Mouse (Mus musculus) layer of hippocampus, postnatal 25 days (tissue): ENCODE results near the gene Birc7. TPM values are rescaled to one million over a fixed set of nuclear protein-coding genes. Genes with fewer than 3 reads are reported as not detected.

Experiments
- DNase-seq, 2 experiments: peaks; one replicate each; pipeline ENCODE4 v3.0.0; 2022; ENCODE audit warnings: mixed read lengths in 2 of 2, low spot score in 1 of 2; ENCODE audit errors: extremely low spot score in 1 of 2
- microRNA-seq, 2 experiments: library from miRNA; unstranded; fragments of <30 nt; microRNA quantifications; one replicate each; pipeline ENCODE4 v1.2.0; 2021
- total RNA-seq, 2 experiments: library from RNA; stranded (reverse); gene quantifications; 2 replicates each; pipeline ENCODE4 v1.2.3; 2021

Gene Birc7
- total RNA-seq, 2 experiments from 2014 or later = 0.22 TPM; not detected in 1

DNA sequence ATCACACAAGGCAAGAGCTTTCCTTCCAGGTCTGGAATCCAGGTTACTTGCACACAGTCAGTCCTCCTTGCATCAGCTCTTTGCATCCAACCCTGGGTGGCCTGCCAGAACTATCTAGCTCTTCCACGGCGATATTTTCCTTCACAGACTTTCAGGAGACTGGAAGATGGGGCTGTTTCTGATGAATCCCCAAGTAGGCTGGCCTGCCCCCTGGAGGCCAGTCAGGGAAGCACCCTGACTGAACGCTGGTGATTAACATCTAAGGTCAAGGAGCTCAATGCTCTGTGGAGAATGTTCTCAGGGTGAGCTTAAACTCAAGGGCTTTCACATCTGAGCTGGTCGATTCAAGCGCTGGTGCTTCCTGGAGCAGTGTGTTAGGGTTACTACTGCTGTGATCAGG is 35.1 kb downstream of the Birc7 start:
- DNase-seq = peak; percentile 74 to 80

DNA sequence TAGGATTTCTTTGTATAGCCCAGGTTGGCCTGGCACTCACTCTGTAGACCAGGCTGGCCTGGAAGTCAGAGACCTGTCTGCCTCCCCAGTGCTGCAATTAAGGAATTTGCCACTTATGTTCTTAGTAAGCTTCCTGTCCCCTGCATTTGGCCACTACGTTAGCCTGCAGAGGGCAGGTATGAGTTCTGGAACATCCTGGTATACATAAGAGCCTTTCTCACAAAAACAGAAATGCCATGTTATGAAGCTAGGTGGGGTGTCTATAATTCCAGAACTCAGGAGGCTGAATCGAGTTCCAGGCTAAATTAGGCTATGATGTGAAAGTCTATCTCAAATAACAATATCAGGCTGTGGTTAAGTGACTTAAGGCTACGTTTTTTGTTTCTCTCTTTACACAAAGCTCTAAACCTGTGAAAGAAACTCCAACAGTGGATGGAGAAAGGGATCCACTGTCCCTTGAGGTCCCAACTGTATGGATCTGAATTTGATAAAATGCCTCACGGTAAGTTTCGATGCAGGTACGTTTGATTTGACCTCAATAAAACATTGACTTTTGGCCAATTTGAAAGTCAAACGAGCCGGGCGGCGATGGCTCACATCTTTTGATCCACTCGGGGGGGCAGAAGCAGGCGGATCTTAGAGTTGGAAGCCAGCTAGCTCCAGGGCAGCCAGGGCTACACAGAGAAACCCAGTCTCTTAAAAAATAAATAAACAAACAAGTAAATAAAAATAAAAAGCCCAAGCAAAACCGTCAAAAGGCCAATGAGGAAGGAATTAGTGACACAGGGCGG is 37.5 kb downstream of the Birc7 start:
- DNase-seq = no peak

DNA sequence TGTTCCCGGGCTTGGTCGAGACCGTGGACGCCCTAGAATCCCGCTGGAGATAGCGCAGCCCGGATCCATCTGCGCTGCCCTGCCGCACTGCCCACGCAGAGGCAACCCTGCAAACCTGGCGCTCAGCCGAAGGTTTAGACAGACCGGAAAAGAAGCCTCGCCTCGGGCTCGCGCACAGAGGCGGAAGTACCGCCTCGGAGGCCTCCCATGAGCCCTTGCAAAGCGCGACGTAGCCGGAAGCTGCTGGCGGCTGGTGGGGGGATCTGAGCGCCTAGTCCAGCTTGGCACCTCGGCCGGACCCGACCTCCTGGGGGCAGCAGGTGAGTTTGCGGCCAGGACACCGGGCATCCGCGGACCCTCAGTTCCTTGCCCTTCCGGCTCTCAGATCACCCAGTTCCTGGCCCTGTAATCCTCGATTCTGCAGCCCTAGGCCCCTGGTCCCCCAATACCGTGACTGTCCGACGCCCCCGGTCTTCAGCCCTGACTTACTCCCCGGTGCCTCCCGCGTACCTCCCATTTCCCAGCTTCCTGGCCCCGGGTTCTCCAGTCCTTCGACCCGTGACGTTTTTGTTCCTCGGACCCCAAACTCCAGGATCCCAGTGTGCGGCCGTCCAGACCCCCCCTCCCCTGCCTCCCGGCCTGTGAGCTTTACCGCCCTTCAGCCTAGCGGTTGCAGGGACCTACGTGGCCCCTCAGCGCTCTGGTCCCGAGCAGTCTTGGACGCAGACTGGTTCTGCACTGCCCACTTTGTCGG is 38.4 kb downstream of the Birc7 start, which contains the start of gene Arfgap1:
Gene Arfgap1 (plus strand): TSS at position 216 of the 754 bp plus-strand sequence.
- DNase-seq = peak; percentile 87 to 89

DNA sequence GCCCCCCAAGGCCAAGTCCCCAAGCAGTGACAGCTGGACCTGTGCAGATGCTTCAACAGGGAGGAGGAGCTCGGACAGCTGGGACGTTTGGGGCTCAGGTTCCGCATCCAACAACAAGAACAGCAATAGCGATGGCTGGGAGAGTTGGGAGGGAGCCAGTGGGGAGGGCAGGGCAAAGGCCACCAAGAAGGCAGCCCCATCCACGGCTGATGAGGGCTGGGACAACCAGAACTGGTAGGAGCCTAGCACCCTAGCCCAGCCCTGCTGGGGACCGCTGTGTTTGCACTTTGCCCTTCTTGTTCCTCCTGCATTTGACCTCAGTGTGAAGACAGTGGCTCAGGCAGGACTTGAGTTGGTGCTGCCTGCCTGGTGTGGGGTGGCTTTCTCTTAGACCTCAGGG is 52.3 kb downstream of the Birc7 start:
- no peak for DNase-seq

Small RNA genes lying within 50 kb of the gene (microRNA-seq; reads per million reads assigned to microRNA genes)
- gene Mir124a-3 = 1.00 to 2.2 reads per million in 2 experiments

Other genes with a start within 250 kb of the Birc7 start
- 10 to 100 TPM; 51.1 to 59.6 TPM for gene Dido1, start 219.0 kb upstream of the Birc7 start, total RNA-seq
- 10 to 100 TPM; 60.5 to 62.2 TPM for gene Gid8, start 218.9 kb upstream of the Birc7 start, total RNA-seq
- under 1 TPM; 0.12 to 0.52 TPM for gene Slc17a9, start 203.8 kb upstream of the Birc7 start, total RNA-seq
- gene Bhlhe23, start 152.1 kb upstream of the Birc7 start, total RNA-seq = not detected
- 10 to 100 TPM; 58.7 to 62.5 TPM for gene Ythdf1, start 8.1 kb upstream of the Birc7 start, total RNA-seq
- 10 to 100 TPM; 62.0 to 63.2 TPM for gene Nkain4, start 25.7 kb downstream of the Birc7 start, total RNA-seq
- 100 to 1,000 TPM; 132 to 136 TPM for gene Arfgap1, start 38.2 kb downstream of the Birc7 start, total RNA-seq
- 1 to 10 TPM; 1.3 to 3.0 TPM for gene Col20a1, start 57.5 kb downstream of the Birc7 start, total RNA-seq
- 10 to 100 TPM; 15.8 to 17.8 TPM for gene Chrna4, start 114.5 kb downstream of the Birc7 start, total RNA-seq
- gene Kcnq2, start 206.3 kb downstream of the Birc7 start, total RNA-seq = 100 to 1,000 TPM; 277 to 291 TPM
- 1,000 to 10,000 TPM; 1,080 to 1,201 TPM for gene Eef1a2, start 228.0 kb downstream of the Birc7 start, total RNA-seq